Mouse (Mus musculus): ENCODE data around the gene Clec4a2.
"Not testable (repeated sequence)": the region's sequence is repeated elsewhere in the genome, so short reads cannot be mapped to it uniquely, and the experiment has no call there.

Clec4a2 gene

GRCm38 (mm10) chr6:123106128-123106527 is at the start of gene Clec4a2:
Gene Clec4a2, plus strand, starts transcription at chr6:123106428.
- DNase-seq (ENCODE audit: low spot score in 2 of 2), result not testable (repeated sequence)

DNA sequence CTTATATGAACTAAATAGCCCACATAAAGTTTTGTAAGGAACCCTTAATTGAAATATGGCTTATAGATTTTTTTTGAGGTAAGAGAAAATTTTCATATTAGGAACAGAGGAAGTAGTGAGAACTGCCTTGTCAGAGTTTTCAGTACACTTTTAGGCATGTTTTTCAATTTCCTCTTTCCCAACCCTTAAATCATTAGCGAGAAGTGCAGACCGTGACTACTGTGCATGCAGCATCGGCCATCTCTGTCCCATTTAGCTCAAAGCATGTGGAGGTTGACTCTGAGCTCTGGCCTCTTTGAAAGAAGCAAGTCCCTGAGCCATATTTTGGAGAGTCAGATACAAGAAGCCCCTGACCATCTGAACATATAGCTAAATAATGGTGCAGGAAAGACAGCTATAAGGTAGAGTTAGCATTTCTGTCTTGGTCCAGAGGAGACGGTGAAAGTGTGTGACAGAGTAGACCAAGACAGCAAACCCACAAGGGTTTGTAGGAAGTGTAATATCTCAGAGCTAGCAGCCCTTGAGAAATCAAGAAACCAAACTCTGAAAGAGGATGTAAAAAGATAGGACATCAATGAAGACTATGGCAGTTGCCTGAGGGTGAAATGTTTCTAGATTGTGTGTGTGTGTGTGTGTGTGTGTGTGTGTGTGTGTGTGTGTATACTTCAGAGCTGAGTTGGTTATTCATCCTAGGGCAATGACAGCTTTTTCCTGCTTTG is 10.9 kb upstream of the Clec4a2 start:
- DNase-seq (ENCODE audit: low spot score in 2 of 2), result no peak

DNA sequence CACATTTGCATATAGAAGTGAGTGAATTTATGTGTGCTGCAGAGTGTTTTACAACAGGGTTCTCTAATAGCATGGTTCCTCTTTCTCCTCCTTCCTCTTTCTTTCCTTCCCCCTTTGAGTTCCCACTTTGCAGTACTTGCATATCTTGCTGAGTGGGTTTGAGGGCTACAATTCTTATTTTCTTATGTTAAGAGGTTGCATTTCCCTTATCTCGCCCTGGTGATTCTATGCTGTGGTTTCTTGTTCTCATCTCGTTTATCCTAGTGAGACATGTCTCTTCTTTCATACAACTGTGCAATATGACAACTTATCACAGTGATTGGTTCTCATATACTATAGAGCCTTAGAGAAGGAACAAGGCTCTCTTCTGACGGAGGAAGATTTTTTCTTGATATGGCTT is 17.0 kb downstream of the Clec4a2 start:
- no peak for DNase-seq (ENCODE audit: low spot score in 2 of 2)

DNA sequence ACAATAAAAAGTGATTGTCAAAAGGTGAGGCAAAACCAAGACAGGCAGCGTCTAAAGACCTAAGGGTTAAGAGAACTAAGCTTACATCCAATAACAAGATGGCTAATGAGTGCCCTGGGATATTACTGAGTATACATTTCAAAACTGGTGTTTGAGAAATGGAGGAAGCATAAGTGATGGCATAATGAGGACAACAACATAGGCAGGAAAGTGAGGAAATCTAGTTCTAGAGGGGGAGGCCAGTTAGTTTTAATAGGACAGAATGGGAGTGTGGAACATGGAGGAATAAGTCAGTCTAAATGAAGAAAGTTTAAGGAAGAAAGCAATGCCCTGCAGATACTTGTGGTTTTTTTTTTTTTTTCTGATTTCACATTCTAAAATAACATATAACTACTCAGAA is 20.9 kb downstream of the Clec4a2 start:
- DNase-seq (ENCODE audit: low spot score in 2 of 2), result no peak

GRCm38 (mm10) chr6:123137766-123138526 is 31.7 kb downstream of the Clec4a2 start:
- not testable (repeated sequence) for DNase-seq (ENCODE audit: low spot score in 2 of 2)

DNA sequence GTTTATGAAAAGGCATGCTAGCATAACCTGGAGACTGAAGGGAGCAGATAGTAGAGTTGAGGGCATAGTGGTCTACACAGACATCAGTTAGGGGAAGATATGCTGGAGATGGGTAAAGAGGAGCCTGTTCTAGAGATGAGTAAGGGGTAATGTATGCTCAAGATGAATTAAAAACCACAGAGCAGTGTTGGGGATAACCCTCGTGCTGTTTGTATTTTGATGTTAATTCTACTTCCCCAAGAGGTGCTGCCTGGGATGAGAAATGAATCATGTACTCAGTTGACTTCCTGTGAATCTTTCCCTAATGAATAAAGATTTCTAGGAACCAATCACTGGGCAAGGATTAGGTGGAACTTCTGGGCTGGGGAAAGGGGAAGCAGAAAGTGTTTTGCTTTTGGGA is 63.9 kb downstream of the Clec4a2 start:
- no peak for DNase-seq (ENCODE audit: low spot score in 2 of 2)

DNA sequence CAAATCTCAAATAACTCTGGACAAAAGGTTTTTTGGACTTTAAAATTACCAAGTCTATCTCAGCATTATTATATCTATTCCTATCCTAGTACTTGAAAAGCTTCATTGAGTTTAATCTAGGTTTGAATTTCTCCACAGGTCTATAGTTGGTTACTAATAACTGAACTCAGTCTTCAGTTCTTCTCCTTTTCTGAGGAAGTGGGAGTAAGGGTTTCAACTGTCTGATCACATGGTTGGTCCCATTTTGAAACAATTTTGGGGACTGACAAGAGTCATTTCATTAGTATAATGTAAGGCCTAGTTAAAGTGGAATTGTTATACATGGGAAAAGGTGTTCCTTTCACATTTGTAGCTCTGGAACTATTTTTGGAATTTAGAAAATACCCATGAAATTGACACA is 64.8 kb downstream of the Clec4a2 start:
- no peak for DNase-seq (ENCODE audit: low spot score in 2 of 2)

DNA sequence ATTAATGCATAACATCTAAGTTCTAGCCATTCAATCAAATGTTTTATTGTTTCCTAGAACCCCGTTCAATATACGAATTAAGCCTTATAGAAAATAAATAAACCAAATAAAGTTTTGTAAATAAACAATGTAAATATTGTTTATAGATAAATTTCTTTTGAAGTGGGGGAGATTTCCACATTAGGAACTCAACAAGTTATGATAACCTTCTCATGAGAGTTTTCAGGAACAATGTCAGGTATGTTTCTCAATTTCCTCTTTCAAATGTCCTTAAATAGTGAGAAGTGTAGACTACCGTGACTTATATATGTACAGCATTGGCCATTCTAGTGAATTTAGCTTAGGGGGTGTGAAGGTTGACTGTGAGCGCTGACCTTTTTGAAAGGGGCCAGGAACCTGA is 66.4 kb downstream of the Clec4a2 start, which contains the start of gene Clec4b2:
Clec4b2 (plus strand) TSS at position 301 of the 400 bp plus-strand sequence.
- DNase-seq (ENCODE audit: low spot score in 2 of 2), result no peak

DNA sequence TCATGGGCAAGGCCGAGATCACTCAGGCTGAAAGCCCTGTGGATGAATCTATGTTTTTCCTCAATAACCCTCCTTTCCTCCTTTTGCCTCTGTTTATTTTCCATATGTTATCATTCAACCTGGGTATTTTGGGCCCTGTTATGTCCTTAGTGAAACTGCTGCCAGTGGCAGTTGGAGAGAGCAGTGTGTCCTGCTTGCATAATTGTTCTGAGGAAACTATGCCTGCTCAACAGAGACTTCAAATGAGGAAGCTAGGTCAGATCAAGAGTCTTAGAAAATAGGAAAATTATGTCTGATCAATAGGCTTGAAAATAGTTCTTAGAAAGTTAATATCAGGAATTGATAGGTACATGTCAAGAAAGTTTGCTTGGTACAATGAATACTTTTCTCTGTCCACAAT is 69.3 kb downstream of the Clec4a2 start:
- DNase-seq (ENCODE audit: low spot score in 2 of 2), result no peak

- not testable (repeated sequence) for DNase-seq (ENCODE audit: low spot score in 2 of 2)
Measured at GRCm38 (mm10) chr6:123184862-123185261, 78.6 kb downstream of the Clec4a2 start.

All from urinary bladder, postnatal 36 days (tissue).